ENCODE assay signal across 18 mouse cellular contexts in the genomic region with DNA sequence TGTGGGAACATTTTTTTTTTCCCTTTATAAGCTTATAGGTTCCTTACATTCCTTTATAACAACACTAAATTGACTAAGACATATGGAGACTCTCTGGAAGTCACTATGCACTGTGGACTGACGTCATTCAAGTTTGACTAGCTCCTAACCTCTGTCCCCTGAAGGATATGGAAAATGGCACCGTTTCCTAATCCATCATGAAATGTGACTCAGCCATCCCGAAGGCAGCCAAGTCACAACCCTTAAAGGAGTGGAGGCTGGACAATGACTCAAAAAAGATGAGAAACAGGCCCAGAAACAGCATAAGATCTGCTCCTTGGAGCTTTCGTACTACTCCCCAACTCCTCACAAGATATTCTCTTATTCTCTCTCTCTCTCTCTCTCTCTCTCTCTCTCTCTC.
A peak's percentile ranks its signal among the peaks of the same experiment; 100 is the strongest.
DNase-seq lines count a peak whose midpoint lies in the region.
"Had no signal": no experiment of that assay in that cellular context is flagged by ENCODE, and none has a peak within 500 bp of the region (broad histone marks: within the 10 kb centered on the region; RNA-seq: fewer than 3 reads in every experiment).

No protein-coding gene starts in this region.

- intact Hi-C loops in heart, postnatal 36 days (cut with DNase I) = no loop called here
- intact Hi-C loops in heart, postnatal 25 days (cut with DNase I) = no loop called here

- peak; percentile 40 for DNase-seq in adrenal gland, adult 8-10 months
- DNase-seq in adrenal gland, postnatal 25 days = no peak
- DNase-seq in heart, adult 9 months (ENCODE audit: low spot score in 2 of 2) = peak; percentile 25 to 43
- no peak for DNase-seq in heart, postnatal 36 days
- peak; percentile 68 for DNase-seq in adipocyte (ENCODE audit: low spot score)
- DNase-seq in heart, postnatal 25 days (ENCODE audit: low spot score) = peak; percentile 21
- DNase-seq in right cerebral cortex, postnatal 36 days (ENCODE audit: low spot score in 2 of 2) = no peak
- DNase-seq in right cerebral cortex, postnatal 25 days = no peak
- DNase-seq: B cell, adult 2 months; cerebellum, postnatal 36 days; kidney, adult 18-20 months; kidney, postnatal 4 days; layer of hippocampus, postnatal 36 days; left cerebral cortex, postnatal 4 days; liver, embryonic 13.5 days; lung, postnatal 36 days; spleen, adult 18-20 months; thymus, postnatal 36 days had no signal

Comparison
In these comparisons a context has a peak if more than half of its experiments do, and no peak if none do; other contexts are left out.
1. DNase-seq: peak in adrenal gland, adult 8-10 months (single experiment), heart, adult 9 months (2 of 2), adipocyte (single experiment) and heart, postnatal 25 days (single experiment); none in adrenal gland, postnatal 25 days (single experiment), heart, postnatal 36 days (0 of 2), right cerebral cortex, postnatal 36 days (0 of 2) and right cerebral cortex, postnatal 25 days (single experiment).